Mouse (Mus musculus) ZHBTc4 (cell line): ENCODE results near the gene Cdkl1.

Source experiments
- DNase-seq: peaks from one replicate; pipeline ENCODE4 v3.0.0-alpha.2; 2011; ENCODE audit warnings: low read depth, low spot score

The Cdkl1 gene

DNA sequence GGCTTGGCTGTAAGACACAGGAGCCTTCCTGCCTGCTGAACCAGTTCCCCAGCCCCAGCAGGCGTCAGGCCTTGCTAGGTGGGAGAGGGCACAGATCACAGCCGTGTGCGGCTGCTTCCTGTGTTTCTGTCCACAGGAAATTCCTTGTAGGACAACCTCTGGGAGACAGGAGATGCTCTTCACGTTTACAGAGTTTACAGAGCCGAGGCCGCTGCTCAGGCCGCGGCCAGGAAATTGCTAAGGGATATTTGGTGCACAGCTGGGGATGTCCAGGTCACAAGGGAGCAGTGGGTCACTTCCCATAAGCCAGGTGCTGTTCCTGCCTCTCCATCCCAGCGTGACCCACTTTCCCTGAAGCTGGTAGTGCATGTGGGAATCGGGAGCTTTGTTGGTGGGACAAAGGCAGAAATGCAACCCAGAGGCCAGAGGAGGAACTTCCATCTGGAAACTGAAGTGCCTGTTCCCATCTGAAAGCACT, 39.2 kb downstream of the Cdkl1 start:
- DNase-seq = peak; percentile 71

GRCm38 (mm10) chr12:69744138-69744537, 46.9 kb downstream of the Cdkl1 start:
- no peak for DNase-seq

DNA sequence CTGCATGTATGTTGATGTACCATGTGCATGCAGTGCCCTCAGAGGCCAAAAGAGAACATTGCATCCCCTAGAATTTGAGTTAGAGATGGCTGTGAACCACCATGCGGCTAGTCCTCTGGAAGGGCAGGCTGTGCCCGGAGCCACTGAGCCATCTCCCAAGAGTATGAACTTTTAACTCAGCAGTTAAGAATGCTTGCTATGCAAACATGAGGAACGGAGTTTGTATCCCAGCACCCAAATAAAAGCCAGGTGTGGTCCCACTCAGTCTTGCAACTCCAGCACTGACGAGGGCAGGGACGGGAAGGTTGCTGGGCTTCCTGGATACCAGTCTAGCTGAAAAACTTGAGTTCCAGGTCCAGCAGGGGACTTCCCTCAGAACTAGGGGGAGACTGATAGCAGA, 49.1 kb downstream of the Cdkl1 start:
- no peak for DNase-seq

DNA sequence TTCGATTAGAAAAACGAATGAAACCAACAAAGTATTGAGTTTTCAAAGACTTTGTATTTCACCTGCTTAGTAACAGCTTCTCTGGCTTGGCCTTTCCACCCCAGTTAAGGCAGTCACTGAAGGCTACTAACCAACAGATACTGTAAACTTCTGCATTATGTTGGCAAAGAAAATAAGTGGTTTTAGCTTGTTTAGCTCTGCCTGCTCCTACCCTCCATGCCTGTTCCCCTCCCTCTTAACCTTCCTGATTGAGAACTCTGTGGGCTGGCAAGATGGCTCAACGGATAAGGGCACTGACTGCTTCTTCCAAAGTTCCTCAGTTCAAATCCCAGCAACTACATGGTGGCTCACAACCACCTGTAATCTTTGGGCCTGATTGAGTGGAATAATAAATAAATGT, 57.1 kb downstream of the Cdkl1 start:
- no peak for DNase-seq

- DNase-seq = peak; percentile 61
Measured at GRCm38 (mm10) chr12:69733518-69733917, 57.5 kb downstream of the Cdkl1 start.

DNA sequence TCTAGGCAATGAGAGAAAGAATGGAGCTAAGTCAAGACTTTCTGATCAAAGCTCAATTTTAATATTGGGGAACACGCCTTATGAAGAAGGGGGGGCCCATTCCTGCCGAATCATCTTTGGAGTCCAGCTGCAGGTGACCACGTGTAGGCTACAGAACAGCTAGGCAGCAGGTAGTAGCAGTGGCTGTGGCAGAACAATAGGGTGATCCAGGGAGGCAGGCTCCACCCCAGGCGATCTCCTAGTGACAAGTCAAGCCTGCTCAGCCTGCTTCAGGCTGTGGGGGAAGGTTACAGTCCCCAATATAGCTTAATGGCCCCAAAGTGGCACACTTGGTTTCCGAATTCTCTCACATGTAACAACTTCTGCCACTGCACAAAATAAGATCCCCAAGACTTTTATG, 58.8 kb downstream of the Cdkl1 start:
- peak; percentile 26 for DNase-seq

DNA sequence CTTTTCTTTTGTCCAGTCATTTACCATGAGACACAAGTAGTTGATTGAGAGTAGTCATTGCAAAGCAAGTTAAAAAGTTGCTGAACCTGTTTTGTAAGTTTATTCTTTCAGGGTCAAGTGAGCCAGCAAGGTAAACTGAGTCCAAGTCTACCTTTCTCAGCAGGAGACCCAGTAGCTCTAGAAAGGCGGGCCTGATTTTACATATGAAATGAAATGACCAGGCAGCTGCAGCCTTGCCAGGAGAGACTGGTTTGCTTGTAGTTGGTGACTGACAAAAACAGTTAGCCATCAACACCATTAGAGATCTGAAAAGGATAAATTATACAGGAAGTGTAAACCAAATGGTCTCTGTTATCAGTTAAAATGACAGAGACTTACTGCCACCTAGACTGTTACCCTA, 60.8 kb downstream of the Cdkl1 start:
- no peak for DNase-seq

DNA sequence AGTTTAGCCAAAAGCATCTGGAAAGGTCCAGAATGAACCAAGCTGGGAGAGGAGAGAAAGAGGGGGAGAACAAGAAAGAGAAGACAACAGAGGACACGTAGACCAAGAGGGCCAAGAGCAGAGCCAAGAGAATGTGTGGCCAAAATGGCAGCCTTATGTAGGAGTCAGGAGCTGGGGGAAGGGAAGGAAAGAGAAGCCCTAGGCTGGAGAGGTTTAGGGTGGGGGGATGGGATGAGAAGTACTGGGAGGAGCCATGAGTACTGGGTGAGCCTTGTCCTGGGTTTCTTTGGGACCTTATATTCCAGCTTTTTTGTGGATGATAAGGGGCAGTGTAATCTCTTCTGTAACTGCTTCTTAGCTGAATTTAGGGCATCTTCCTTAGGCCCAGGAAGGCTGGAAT, 61.8 kb downstream of the Cdkl1 start:
- DNase-seq = peak; percentile 65

DNA sequence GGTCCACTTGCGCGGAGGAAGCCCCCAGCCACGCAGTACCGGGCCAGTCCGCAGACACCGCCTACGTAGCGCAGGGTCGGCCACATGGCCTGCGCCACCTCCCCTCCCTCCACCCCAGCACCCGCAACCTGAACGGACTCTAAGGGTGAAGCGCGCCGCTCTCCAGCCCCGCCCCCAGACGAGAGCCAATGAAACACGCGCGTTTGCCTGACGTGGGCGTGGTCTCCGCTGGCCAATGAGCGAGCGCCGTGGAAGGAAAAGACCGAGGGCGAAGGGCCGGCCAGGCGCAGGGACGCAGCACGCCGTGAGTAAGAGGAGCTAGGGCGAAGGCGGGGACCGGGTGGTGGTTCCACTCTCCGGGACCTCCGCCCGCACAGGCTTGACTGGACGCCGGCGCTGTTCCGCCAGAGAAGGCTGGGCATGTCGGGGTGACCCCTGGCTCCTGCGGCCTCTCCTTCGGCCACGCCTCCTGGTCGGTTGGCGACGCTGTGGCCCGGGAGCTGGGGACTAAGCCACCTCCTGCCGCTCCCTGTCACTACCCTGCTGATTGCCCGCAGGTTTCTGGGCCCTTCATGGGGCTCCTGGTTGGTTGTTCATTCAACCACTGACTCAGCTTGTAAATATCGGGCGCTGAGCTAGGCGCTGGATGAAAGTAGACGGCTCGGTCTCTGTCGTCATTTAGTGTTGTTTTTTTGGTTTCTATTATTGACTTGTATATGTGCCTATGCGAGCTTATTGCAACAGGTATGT, 66.2 kb downstream of the Cdkl1 start, which contains the start of the genes L2hgdh and Atp5s:
L2hgdh (minus strand) TSS at position 163 of the 750 bp plus-strand sequence.
Atp5s (plus strand) TSS at position 240 of the 750 bp plus-strand sequence.
- DNase-seq = peak; percentile 99

- peak; percentile 44 for DNase-seq
Measured at GRCm38 (mm10) chr12:69724018-69724710, 66.9 kb downstream of the Cdkl1 start.

DNA sequence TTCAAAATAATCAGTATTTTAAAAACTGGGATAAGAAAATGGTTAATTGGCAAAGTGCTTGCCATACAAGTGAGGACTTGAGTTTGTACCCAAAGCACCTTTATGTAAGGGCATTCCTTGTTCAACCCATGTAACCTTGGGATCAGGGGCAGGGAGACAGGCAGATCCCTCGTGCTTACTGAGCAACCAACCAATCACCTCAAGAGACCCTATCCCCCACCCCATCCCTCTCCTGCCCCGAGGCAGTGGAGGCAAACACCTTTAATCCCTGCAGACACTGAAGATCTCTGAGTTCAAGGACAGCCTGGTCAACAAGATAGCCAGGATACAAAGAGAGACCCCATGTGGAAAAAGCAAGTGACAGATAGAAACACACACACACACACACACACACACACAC, 67.7 kb downstream of the Cdkl1 start:
- peak; percentile 64 for DNase-seq

DNA sequence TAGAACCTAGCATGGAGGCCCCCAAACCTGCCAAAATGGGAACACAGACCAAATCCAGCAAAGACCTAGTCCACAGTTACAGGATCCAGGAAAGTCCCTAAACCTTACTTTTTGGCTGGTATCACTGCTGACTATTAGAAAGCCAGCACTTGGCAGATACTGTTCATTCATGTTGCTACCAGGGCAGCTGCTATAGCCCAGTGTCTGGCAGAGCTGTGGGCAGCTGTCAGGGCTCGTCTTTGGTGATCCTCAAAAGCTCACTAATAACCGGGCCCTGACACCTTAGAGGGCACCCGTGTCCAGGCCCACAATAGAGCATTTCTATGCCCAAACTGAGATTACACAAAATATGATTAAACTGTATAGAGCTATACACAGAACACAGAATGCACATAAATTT, 68.2 kb downstream of the Cdkl1 start:
- no peak for DNase-seq

- DNase-seq = no peak
Measured at GRCm38 (mm10) chr12:69713628-69714027, 77.4 kb downstream of the Cdkl1 start.

GRCm38 (mm10) chr12:69704799-69705458, 86.1 kb downstream of the Cdkl1 start:
- DNase-seq = no peak

GRCm38 (mm10) chr12:69698352-69698751, 92.7 kb downstream of the Cdkl1 start:
- DNase-seq = no peak
